Mouse (Mus musculus): ENCODE results near the gene Igbp1.

Gene Igbp1

DNA sequence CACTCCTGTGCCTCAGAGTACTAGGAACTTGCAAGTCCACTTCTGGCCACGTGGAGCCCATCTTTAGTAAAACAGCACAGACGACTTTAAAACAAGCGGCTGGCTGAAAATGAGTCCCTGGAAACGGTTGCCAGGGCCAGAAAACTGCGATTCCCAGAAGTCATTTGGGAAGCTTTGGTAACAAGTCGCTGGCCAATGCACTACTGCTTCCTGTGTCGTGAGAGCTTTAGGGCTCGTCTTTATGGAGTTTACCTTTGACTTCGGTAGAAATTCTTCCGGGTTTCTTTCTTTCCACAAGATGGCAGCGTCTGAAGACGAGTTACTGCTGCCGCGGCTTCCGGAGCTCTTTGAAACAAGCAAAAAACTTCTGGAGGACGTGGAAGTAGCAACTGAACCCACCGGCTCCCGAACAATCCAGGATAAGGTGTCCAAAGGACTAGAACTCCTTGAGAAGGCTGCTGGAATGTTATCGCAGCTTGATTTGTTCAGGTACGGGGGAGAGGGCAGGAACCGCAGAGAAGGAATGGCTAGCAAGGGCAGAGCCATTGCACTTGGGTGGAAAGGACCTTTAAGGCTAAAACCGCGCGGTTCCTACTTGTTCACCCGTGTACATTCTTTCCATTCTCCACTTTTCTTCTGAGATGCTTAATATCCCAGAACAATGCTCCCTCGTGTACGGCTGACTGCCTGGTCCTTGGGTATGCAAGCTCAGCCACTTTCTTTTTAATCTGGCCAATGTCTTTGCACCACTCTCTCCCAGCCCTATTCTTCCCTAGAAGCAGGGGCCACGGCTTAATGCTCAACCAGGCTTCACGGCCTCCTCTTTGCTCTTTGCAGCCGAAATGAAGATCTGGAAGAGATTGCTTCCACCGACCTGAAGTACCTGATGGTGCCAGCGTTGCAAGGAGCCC lies at the start of gene Igbp1:
Igbp1 (plus strand) TSS at position 224 of the 911 bp plus-strand sequence.
- DNase-seq: peak; percentile 90

DNA sequence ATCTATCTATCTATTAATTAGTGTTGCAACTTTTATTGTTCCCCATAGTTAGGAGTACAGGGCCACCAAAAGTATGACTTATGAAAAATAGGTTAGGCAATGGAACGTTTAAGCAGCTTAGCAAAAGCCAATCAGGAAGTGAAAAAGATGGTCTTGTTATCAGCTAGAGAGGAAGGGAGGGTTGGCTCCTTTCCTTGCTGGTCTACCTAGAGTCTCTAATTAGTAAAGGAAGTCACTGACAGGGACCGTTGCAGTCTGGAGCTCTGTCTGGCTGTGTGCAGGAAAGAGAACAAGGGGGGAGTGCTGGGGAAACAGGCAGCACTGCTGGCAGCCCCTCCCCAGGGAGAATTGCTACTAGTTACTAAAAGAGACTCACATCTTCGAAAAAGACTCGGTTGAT lies 26.0 kb upstream of the Igbp1 start:
- no peak for DNase-seq

DNA sequence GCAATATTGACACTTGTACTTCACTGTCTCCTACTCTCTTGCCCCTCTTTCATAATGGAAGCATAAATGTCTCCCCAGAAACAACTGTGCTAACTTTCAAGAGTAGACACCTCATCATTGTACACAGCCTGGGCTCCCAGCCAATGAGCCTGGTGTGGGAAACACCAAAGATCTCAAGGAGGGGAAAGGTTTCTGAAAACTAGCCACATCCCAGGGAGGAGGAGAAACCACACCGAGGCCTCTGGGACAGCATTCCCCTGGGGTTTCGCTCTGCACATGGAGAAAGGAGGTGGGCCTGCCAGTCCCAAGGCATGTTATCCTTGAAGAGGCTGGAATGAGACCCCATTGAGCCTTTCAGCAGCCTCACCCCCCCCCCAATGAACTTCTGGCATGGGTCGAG lies 24.0 kb upstream of the Igbp1 start:
- no peak for DNase-seq

DNA sequence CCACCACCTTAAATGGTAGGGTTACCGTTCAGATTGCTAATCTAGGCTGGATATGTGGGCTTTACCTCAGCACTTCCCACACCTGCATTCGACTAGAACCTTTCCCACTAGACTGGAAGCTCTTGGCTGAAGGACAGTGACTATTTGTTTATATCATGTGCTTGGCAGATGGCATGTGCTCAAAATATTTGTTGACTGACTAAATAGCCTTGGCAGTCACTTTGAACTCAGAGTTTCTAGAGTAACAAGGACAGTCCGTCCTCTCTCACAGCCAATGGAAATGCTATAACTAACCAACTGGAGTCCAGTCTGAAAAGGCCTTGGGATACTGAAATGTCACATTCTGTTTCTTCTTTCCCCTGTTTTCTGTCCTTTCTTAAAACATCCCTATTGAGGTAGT lies 22.6 kb upstream of the Igbp1 start:
- DNase-seq: no peak

DNA sequence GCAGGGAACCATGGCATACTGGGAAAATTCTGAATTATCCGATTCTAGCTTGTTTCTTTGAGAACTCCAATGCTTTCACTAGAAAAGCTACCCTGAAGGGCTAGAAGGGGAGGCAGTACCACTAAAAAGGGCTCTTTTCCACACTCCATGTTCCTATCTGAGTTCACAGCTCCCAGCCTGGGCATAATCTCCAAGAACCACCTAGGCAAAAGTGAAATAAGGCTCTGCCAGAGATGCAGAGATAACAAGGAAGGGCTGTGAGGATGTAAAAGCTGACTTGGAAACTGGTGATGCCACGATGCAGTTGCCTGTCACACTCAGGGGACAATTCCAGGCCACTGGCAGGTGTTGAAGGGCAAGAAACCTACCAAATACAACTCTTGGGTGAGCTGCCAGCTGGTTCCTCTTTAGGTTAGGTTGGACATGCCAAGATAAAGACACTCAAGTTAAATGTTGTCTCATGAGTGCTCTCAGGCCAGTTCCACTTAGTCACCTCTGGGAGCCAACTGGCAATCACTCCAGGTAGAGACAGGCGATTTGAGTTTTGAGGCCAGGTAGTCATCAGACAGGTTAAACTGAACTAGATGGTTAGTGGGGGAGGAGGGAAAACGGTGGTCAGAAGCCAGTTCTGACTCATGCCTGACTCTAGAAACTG lies 18.4 kb upstream of the Igbp1 start:
- DNase-seq: no peak

DNA sequence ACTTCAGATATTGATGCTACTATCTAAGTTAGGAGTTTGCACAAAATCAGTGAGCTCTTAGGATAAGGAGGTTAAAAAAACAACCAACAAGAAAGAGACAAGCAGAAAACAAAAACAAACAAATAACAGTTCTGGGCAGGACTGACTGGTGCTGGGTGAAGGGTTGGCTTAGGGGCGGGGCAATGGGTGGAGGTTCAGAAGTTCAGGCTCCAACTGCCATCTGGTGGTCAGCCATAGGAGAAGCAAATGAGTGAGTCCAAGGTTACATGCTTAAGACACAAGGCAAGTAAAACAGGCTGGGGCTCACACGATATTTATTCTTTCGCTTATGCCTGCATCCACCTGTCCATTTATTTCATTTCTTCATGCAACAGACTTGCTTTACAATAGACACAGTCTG lies 13.8 kb upstream of the Igbp1 start:
- peak; percentile 61 for DNase-seq

DNA sequence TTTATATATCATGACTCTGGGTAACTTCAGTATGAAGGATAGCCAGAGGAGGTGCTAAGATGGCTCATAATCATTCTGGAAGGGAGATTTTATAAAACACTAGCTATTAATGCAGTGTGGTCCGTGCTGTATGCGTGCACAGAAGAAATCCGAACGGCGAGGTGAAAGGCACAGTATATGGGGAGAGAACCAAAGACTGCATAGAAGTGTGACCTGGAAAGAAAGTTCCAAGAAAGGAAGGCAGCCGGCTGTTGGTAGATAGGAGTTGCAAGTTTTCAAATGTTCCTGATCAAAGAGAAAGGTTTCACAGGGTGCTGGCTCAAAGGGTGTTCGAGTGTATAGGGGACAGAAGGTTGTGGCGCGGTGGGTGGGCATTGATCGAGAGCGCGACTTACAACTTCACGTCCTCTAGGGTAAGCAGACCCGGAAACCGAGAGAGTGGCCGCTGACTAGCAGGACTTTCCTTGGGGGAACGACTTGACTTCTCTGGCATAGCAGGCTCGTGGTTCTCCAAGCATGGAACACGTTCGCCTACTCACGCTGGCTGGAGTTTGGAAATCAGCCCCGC lies 507 bp upstream of the Igbp1 start:
- DNase-seq: no peak

DNA sequence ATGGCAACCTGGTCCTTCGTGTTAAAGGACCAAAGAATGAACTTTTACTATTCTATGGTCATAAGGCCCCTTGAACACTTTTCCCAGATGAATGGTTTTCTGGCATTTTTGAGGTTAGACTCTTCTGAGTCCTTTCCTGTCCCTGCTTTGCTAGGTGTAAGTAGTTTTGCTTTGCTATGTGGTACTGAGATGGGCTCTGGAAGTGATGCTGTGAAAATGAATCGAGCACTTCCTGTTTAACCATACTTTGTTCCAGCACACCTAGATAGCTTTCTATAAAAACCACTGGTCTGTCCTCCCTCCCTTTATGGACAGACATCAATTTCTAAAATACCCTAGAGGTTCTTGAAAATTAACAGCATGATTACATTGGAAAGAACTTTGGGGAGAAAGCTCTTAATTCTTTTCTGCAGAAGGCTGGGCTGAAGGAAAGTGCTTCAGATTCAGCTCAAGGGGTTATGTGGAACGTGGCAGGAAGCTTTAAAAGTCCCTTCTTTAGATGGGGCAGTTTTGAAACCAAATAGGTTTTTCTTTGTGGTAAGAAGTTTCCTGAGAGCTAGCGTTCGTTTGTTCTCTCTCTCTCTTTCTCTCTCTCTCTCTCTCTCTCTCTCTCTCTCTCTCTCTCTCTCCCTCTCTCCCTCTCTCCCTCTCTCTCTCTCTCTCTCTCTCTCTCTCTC lies 10.2 kb downstream of the Igbp1 start:
- DNase-seq: no peak

DNA sequence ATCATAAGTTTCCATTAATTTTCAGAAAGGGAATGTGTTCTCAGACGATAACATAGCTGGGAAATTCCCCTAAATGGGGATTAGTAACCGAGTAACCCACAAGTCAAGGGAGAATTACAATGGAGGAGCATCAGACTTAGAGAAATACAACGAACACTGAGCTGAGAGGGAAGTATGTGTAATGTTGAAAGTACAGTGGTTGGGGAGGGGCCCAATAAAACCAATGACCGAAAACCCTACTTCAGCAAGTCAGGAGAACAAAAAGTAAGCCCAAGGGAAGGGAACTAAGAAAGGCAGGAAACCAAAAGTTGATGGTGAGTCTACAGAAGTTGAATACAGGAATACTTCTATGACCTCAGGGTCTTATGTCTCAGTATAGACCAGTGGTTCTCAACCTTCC lies 14.1 kb downstream of the Igbp1 start:
- no peak for DNase-seq

DNA sequence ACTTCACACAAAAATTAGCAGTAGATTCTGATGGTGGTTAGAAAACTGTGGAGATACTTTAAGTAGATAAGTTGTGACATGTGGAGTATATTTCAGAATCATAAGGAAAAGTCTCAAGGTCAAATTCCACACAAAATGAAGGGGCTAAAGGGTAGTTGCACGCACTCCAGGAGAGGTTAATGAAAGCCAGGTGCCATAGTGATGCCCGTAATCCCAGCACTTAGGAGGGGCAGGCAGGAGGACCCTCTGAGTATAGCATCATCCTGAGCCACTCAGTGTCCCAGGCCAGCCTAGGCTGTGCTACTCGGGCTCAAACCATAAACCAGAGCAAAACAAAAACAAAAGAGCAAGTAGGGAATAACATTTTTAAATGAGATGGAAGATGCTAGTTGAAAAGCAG lies 15.8 kb downstream of the Igbp1 start:
- no peak for DNase-seq

DNA sequence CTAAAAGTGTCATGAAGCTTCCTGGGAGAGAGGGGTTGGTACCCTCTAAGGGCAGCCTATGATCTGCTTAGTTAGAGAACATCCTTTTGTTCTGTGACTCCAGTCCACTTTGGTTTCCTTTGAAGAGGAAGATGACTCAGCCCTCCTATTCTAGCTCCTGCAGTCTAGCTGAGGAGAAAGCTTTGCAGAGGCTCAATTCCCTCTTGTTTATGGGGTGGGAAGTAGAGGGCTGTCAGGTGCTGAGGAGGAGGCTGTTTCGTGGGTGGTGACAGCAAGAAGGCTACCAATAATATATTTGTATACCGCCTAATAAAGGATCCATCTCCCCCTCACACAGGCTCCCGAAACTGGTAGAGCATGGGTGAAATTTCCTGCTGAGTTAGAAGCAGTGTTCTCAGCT lies 22.6 kb downstream of the Igbp1 start:
- no peak for DNase-seq

DNA sequence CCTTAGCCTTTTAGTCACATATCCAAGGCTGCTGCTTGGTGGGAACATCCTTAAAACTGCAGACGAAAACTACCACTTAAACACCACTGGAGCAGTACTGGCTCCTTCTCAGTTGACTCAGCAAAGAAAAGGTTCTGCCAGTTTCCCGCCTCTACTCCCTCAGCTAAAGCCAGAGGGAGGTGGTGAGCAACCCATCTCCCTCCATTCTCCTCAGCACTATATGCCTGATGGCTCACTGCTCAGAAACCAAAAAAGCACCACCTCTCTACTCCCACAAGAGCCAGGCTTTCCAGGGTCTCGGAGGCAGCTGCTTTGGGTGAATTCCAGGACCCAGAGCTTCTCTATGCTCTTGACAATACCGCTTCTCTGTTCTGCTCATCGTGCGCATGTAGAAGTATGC lies 23.5 kb downstream of the Igbp1 start:
- DNase-seq: no peak

DNA sequence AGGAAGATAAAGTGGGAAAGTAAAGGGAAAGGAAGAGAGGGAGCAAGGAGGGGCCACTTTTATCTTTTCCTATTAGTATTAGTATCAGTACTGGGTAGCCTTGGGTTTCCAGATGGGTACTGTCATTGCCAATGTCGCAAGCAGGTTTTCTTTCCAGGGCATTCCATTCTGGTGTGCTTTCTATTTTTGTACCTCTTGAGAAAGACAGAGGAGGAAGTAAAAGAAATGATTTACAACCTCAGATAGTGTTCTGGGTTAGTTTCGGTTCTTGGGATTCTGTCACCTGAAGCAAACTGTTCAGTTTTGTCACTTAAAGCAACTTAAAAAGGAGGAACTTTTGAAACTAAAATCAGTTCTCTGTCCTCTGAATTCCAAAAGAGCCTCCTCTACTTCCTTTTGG lies 24.4 kb downstream of the Igbp1 start:
- no peak for DNase-seq

DNA sequence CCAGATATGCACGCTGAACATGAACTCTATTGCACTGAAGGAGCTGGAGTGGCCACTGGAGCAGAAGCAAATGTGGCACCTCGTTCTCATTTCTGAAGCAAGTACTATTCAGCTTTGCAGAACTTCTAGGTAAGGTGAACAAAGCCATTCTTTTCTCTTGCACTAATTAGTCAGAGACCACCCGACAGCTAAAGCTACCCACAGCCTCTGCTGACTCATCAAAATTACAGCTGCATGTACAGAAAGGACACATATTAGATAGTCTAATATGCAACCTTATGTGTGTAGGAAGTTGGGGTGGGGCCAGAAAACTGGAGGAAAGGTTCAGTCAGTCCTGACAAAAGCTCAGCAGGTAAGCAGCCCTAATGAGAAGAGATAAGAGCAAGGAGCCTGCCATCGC lies 30.4 kb downstream of the Igbp1 start, which contains the start of gene Dgat2l6:
Dgat2l6 (plus strand) TSS at position 368 of the 400 bp plus-strand sequence.
- no peak for DNase-seq

DNA sequence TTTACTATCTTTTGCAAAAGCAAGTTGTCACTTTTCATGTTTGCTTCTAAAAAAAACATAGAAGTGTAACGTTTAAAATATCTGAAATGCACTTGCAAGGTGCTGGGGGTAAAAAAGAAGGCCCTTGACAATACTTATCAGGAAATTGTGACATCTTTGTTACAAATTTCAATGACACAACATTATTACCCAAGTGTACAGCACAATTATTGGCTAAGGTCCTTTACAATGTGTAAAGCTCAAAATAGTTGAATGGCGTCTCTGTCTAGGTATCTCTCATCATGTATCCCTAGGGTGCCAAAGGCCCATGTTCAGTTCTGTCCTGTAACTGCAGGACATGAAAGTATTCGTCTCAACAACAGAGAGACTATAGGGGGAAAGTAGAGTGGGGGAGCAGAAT lies 61.9 kb downstream of the Igbp1 start:
- DNase-seq: no peak

DNA sequence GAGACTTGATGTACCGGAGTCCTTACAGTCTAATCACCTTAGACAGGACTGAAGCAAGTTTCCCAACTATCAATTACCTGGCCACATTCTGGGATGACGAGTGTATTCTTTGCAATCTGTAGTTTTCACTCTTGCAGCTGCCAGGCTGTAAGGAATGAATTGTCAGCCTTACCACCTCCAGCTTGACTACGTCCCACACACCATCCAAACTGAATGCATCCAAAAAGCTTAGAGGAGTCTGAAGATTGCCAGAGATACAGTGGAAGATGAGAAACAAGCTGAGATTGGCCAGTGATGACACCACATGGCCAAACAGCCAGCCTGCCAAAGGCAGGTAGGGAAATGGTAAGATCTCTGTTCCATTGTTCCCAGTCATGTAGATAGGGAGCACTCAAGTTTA lies 71.6 kb downstream of the Igbp1 start:
- DNase-seq: no peak

Measured in kidney, adult 11 months (tissue).